Mouse (Mus musculus) forelimb bud, embryonic 11.5 days (tissue): ENCODE measurements around the gene Repin1.
A peak's percentile ranks its signal among the peaks of the same experiment; 100 is the strongest.

Experiments
- DNase-seq: peaks from one replicate; pipeline ENCODE4 v3.0.0-alpha.2; 2012; ENCODE audit warnings: low read depth, low spot score

The Repin1 gene

DNA sequence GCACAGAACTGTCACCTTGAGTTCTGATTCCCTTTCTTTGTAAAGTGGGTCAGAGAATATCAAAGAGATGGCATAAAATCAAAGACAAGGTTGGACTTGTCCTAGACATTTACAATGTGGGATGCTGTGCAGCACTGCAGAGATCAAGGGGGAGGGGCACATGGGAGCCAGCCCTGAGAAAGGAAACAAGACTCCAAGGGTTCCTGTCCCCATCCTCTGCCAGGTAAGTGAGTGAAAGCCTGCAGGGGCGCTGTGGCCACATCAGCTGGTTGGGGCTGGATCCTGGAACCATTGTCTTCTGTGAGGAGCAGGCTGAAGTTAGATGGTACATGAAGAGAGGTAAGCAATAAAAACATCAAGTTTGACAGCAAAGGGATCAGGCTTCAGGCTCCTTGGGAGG, 29.8 kb downstream of the Repin1 start:
- DNase-seq = no peak

DNA sequence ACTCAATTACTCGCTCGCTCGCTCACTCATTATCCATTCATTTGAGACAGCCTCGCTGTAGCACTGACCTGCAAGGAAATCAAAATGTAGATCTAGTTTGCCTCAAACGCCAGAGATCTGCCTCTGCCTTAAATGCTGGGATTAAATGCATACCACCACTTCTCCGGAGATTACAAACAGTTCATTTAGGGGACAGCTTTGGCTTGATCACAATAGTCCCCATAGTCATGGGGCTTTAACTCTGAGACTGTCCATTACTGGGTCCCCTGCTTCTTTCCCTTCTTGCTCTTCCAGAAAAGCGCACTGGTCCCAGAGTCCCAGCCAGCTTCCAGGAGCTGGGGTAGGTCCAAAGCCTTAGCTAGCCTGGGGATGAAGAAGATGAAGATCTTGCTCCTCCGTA, 32.8 kb downstream of the Repin1 start, which contains the start of gene AI854703:
Gene AI854703, plus strand, starts transcription at position 301 of the 400 bp plus-strand sequence.
- DNase-seq = no peak

DNA sequence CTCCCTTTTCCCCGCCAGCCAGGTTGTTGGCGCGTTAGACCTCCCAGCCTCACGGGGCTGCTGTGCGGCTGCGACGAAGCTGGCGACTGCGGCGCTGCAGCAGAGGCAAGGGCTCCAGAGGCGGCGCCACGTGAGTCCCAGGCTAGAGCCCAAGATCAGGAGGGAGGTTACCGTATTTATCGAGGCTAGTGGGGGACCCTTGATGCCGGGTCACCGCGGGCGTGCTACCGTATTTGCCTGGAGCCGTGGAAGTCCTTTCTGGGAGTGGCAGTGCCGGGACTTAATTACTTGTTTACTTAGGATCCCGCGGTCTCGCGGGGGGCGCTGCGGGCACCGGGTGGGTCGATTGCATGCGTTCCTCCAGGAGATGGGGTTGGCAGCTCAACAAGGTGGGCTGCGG, 33.3 kb downstream of the Repin1 start:
- peak; percentile 62 for DNase-seq

DNA sequence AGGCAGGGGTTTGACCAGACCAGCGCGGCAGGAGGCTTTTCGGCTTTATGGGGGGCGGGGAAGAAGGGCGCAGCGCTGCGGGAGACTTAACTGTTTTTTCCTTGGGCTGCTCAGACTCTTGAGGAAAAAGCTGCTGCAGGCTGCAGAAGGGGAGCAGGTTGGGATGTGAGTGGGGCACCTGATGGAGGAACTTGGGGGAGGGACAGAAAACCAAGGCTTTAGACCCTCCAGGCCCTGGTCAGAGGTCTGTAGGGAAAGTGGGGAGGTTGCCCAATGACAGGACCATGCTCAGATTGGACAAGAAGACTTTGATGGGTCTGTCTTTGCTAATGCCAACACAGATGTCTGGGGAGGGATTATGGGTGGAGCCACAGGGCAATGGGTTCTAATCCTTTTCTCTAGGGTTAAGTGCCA, 33.8 kb downstream of the Repin1 start:
- no peak for DNase-seq

DNA sequence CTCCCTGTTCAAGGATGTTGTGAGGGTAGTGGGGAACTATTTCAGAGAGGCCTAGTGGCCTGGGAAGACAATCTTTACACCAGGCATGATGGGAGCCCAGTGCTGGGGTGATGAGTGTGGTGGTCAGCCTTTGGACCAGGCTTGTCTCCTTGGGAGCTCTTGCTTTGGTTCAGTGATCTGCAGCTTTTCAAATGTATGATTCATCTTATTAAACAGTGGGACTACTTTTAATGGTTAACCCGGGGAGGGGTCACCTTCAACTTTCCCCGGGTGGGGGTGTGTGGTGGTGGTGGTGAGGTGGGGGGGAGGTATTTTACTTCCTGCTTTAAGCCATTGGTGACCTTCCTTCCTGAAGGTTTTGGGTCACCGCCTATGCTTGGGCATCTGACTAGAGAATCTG, 34.7 kb downstream of the Repin1 start:
- no peak for DNase-seq

DNA sequence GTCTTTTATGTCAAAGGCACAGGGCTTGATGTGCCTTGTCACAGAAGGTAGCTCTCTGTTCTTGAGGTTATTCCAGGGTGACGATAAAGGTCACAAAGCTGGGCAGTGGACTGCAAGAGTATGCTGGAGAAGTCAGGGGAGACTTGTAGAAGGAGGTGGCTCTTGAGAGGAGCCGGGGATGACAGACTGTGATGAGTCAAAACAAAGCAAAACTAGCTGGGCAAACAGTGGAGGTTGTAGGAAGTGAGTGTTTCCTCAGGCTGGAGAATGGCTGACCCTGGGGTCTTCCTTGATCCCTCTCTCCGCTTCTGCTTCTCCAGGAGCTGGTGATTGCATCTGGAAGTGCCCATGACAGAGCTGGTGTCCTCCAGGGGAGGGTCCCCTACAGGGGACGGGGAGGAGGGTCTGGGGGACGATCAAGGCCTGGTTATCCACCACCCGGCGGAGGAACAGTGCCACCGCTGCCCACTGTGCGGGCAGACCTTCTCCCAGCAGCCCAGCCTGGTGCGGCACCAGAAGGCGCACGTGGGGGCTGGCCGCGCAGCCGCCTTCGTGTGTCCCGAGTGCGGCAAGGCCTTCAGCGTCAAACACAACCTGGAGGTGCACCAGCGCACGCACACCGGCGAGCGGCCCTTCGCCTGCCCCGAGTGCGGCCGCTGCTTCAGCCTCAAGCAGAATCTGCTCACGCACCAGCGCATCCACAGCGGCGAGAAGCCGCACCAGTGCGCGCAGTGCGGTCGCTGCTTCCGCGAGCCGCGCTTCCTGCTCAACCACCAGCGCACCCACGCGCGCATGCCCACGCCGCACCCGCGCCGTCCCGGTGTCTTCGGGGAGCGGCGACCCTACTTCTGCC, 35.4 kb downstream of the Repin1 start:
- DNase-seq = peak; percentile 20

DNA sequence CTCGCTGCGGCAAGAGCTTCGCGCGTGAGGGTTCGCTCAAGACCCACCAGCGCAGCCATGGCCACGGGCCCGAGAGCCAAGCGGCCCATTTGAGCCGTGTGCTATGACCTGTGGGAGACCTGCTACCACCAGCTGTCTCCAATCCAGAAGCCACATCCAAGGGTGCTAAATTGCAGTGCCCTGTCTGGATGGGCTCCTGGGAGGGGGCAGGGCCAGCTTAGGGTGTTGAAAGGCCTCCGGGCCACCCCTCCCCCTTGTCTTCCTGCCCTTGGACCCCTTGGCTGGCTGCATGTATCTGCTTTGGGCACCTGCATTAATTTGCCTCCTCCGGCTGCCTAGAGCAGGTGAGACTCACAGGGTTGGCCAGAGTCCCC, 36.0 kb downstream of the Repin1 start:
- no peak for DNase-seq

DNA sequence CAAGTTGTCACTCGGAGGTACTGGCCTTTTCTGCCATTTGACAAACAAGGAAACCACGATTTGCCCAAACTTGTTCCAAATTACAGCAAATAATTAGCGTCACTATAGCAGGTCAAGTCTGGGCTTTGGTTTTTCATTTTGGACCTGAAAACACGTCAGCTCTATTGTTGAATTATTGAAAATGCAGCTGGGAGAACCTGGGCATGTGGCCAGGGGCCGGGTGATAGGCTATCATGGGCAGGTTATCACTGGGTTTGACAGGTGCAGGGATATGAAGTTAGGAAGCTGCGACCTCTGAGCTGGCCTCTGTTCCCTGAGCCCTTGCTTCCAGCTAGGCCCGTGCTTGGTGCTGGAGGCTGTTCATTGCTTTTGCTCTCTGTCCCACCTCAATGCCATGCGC, 37.1 kb downstream of the Repin1 start:
- DNase-seq = no peak

DNA sequence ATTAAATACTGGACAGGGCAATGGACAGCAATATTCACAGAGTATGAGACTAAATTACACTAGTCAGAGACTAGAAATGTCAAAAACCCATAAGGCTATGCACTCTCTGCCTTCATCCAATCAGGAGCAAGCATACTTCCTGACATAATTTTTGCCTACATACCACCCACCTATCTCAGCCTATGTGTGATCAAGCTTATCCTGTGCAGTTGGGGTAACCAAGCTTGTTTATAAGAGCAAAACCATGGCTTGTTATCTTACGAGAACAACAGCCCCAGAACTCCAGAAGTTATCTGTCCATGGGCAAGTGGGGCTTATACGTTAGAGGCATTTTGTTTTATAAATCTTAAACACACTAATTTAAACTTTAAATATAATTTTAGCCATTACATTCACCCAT, 41.4 kb downstream of the Repin1 start:
- no peak for DNase-seq

DNA sequence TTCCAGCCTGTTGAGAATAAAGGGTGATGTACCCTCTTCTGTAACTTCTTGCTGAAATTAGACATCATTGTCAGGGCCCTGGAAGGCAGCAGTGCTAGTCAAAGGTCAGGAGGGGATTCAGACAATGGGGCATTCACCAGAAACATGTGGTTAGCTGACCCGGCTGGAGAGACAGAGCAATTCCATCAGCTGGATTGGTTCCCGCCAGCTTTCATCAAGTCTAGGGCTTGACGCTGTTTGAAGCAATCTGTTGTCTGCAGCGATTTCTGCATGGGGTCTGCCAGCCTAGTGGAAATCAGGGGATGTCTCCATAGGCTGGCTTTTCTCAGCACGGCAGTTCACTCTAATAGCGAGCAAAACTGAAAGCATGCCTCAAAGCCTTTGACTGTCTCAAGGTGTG, 42.8 kb downstream of the Repin1 start:
- DNase-seq = no peak

DNA sequence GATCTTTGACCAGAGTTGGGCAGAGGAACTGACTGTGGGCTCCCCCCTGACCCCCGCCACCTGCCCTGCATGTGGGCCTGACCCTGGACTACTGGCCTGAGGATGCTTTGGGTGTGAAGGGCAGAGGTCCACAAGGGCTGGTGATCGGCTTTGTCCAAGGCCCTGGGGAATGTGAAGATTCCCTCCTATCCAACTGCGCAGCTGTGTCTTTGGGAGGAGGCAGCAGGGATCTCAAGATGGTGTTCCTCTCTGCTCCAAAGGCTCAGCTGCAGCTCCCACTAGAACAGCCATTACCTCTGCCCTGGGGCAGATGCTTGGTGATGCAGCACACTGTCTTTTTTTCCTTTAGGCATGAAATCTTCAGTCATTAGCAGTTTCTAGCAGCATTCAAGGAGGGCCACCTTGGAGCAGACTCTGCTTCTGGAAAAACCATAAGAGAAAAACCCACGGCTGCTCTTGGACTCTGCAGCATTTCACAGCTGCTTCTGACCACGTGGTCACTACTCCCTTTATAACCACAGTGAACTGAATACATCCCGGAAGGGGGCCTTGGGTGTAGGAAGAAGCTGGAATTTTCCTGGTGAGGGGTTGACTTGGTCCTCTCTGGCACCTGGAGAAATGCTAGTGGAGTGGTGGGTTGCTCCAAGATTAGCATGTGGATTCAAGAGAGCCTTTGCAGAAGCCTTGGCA, 44.3 kb downstream of the Repin1 start:
- DNase-seq = no peak

DNA sequence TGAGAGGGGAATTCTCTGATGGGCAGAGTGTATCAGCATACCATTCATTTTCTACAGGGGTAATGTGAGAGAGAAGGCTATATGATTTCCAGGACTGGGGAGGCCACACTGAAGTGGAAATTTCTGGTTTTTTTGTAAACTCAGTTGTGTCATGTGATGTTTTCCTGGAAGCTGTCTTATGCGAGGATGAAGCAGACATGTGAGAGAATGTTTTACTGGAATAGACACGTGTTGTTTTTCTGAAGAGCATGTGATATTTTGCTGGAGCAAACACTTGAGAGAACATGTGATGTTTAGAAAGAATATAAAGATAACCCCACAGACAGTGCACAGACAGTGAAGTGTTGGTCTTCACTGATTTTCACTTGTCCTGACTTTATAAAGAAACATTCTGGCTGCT, 44.9 kb downstream of the Repin1 start:
- DNase-seq = no peak

DNA sequence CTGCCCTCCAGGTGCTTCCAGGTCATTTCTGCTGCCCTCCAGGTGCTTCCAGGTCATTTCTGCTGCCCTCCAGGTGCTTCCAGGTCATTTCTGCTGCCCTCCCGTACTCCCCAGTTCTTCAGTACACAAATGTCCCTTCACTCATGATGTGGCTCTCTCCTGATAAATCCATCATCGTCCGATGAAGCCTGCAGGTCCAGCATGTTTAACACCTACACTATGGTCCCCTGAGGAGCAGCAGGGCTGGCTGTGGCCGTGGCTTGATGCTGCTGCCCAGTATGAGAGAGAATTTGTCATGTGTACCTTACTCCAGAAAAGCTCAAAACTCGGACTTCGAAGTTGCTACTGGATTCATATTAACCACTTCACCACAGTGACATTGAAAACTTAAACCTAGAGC, 47.7 kb downstream of the Repin1 start:
- DNase-seq = no peak

DNA sequence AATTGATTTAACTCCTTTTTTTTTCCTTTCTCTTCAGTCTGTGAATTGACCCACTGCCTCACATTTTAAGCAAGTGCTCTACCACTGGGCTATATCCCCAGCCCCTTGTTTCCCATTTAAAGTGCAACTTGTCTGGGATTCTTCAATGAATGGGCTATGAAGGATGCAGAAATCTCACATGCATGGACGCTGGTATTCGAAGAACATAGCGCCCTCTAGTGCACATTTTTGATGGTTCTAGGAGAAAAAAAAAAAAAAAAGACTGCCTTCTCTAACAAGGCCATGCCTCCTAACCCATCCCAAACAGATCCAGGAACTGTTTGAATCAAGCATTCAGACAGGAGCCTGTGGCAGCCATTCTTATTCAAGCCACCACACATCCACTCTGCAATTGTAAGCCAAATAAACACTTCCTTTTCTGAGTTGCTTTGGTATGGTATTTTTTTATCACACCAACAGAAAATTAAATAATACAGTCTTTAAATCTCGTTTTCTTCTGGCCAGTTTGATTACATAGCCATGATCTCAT, 49.1 kb downstream of the Repin1 start:
- peak; percentile 82 for DNase-seq

DNA sequence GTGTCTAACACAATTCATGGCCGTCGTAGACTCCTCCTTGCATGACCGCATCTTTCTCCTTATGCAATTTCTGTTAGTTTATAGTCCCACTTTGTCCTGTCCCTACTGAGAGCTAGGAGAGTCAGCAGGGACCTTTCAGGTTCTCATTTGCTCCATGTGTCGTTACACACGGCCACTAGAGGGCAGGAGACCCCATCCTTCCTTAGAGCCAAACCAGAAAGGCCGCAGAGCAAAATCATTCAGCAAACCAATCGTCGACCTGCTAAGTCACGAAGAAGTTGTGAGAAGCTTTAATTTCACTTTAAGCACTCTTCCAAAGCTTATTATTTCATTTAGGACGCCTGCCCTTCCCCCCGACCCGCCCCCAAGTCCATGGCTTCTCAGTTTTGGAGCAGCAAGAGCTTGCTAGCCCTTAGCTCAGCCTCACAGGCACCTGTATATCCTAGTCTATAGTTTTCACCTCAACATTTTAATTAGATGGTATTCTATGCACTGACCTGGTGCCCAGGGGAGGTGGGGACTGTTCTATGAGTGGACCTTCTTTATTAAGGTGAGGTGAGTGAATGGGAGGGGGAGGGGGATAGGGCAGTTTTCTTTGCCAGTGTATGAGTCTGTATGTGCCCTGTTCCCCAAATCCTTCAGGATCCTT, 52.1 kb downstream of the Repin1 start:
- peak; percentile 77 for DNase-seq

DNA sequence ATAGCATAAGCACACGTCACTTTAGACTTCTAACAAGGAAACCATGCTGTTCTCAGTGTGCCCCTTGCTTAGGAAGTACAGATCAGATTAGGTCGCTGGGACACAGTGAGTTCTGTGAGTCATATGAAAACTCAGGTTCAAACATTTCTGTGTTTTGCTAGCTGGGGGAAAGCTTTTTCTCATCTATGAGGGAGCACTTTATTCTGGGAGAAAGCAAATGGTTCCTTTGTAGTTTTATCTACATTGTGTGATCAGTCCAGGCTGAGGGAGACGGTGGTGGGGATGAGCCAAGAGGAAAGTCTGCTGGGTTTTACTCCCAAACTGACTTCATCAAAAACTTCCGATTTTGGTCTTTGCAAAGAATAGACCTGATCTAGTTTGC, 52.6 kb downstream of the Repin1 start:
- DNase-seq = no peak

DNA sequence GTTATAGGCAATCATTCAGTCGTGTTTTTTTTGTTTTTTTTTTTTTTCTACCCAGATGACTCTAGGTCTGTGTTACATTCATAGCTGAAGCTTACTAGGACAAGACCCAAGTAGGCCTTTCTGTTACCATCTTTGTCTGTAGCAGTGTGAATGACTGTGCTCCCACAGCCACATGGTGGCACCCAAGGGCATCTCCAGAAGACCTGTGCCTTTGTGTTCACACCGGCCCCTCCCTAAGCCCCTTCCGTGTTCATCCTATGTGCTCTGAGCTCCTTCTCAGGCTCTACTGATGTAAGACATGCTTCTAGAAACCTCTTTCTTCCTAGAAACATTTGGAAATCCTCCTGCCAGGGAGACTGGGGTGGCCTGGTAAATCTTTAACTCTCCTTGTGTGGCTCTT, 53.3 kb downstream of the Repin1 start, which contains the start of gene Gimap8:
Gene Gimap8, plus strand, starts transcription at position 240 of the 400 bp plus-strand sequence.
- no peak for DNase-seq

DNA sequence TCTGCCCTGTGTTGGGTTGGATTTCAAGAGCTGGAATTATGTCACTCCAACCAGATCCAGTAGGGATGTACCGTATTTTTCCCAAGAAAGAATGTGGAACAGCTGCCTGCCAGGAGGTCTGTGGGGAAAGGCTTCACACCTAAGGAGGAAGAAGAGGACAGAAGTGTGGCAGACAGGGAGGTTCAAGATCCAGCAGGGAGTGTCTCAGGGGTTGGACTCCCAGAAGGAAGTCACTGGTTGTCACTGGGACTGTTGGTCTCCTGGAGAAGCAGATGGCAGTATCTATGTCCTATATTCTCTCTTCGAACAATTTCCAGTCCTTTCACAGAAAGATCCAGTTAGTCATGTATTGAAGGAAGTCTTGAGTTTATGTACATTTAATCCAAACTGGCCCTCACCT, 53.9 kb downstream of the Repin1 start:
- no peak for DNase-seq
